Mouse (Mus musculus) forebrain, embryonic 15.5 days (tissue): Measurements from ENCODE around the gene Olfr846. TPM values are rescaled to one million over a fixed set of nuclear protein-coding genes. Genes with fewer than 3 reads are reported as not detected.

ENCODE experiments used
- ATAC-seq: fragments of 200-750 bp; cut with Nextera tagmentation; replicated peaks from 2 replicates; pipeline ENCODE4 v1.8.0; 2017; ENCODE audit warnings: mild to moderate bottlenecking, moderate TSS enrichment, moderate library complexity
- H3K27ac ChIP-seq: fragments of 300-500 bp; sonication (generic); replicated peaks from 2 replicates; pipeline ENCODE4 v1.5.1; 2015; ENCODE audit warnings: mild to moderate bottlenecking, inconsistent platforms
- H3K27me3 ChIP-seq: fragments of 300-500 bp; sonication (generic); 2 replicates; pipeline ENCODE4 v1.6.1; 2015; ENCODE audit warnings: inconsistent platforms
- H3K36me3 ChIP-seq: fragments of 300-500 bp; sonication (generic); 2 replicates; pipeline ENCODE4 v1.6.1; 2015; ENCODE audit warnings: mild to moderate bottlenecking, inconsistent platforms
- H3K4me1 ChIP-seq: fragments of 300-500 bp; sonication (generic); 2 replicates; pipeline ENCODE4 v1.6.1; 2015; ENCODE audit warnings: inconsistent platforms
- H3K4me2 ChIP-seq: fragments of 300-500 bp; sonication (generic); replicated peaks from 2 replicates; pipeline ENCODE4 v1.6.1; 2015; ENCODE audit warnings: mild to moderate bottlenecking, inconsistent platforms
- H3K4me3 ChIP-seq: fragments of 300-500 bp; sonication (generic); 2 replicates; pipeline ENCODE4 v1.5.1; 2015; ENCODE audit warnings: mild to moderate bottlenecking, inconsistent platforms
- H3K9ac ChIP-seq: fragments of 300-500 bp; sonication (generic); replicated peaks from 2 replicates; pipeline ENCODE4 v1.6.1; 2015; ENCODE audit warnings: mild to moderate bottlenecking, inconsistent platforms
- H3K9me3 ChIP-seq: fragments of 300-500 bp; sonication (generic); 2 replicates; pipeline ENCODE4 v1.6.1; 2016; ENCODE audit warnings: inconsistent platforms
- WGBS: fragments of 180-500 bp; shearing (Covaris S2); methylation state at CpG from one replicate; pipeline ENCODE4 v1.1.7; 2015; ENCODE audit warnings: mixed read lengths; 5-methylcytosine and 5-hydroxymethylcytosine counted together
- polyA plus RNA-seq: library from polyadenylated mRNA; unstranded; fragments of >200 nt; fragmentation: Nextera tagmentation; extraction: Ambion mirVana; gene quantifications from 2 replicates; pipeline ENCODE4 v1.2.1, GENCODE M21; 2015

Gene Olfr846
- polyA plus RNA-seq, result not detected in 2 replicates

DNA sequence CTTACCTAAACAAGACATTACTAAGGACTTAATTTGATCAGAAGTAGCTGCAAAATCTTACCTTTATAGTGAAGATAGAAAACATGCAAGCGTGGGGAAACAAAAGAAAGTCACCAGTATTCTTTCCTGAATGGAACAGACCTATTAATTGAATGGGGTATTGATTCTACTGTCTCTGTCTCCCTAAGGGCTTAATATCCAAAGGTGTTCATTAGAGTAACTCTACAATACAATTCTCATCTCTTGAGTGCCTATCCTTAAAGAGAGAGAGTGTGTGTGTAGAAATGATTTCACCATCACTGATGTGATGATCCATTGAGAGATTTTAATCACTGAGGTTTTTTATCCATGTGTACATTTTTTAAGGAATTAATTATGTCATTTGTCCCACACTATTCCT is at the start of gene Olfr846:
Gene Olfr846 (minus strand): TSS at position 101 of the 400 bp plus-strand sequence.
- Histone ChIP-seq H3K4me2 (no peak within 1 kb of the TSS), H3K27ac (no peak within 1 kb of the TSS), H3K9me3 (0 out of 2 replicates have a peak, but pooled peaks cover 10% of the 10 kb centered on the region), H3K4me3 (no peak within 1 kb of the TSS), H3K4me1 (no peaks in the 10 kb centered on the region), H3K36me3 (no peaks in the 10 kb centered on the region), H3K9ac (no peak within 1 kb of the TSS), H3K27me3 (no peaks in the 10 kb centered on the region)
- ATAC-seq, result no peak
- 38% methylated on average over 1 of the region's 1 CpGs for WGBS

DNA sequence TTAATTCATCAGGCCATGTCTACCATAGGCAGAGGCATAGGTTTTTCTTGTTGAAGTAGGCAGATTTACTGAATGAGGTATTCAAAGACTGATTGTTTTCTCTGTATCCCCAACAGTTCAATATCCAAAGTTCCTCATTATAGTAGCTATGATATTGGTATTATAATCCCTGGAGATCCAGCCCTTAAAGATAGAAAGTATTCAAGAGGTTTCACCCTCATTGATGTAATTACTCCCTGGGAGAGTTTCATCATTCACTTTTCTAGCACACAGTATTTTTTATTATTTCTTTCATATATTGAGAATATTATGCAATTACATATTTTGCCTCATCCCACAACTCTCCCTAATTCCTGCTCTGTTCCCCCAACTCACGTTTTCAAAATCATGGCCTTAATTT is 14.8 kb upstream of the Olfr846 start, which contains the start of gene Olfr847:
Gene Olfr847 (minus strand): TSS at position 101 of the 400 bp plus-strand sequence.
- WGBS, result 65% methylated on average over 1 of the region's 1 CpGs
- no peak for ATAC-seq
- H3K27me3 ChIP-seq, result no peaks in the 10 kb centered on the region
- H3K4me2 ChIP-seq, result no peak within 1 kb of the TSS
- H3K4me1 ChIP-seq, result no peaks in the 10 kb centered on the region
- no peak within 1 kb of the TSS for H3K27ac ChIP-seq
- H3K36me3 ChIP-seq, result no peaks in the 10 kb centered on the region
- peaks cover 3% of the 10 kb centered on the region; the same call in 1 of the 2 replicates for H3K9me3 ChIP-seq
- H3K4me3 ChIP-seq, result no peak within 1 kb of the TSS
- H3K9ac ChIP-seq, result no peak within 1 kb of the TSS

DNA sequence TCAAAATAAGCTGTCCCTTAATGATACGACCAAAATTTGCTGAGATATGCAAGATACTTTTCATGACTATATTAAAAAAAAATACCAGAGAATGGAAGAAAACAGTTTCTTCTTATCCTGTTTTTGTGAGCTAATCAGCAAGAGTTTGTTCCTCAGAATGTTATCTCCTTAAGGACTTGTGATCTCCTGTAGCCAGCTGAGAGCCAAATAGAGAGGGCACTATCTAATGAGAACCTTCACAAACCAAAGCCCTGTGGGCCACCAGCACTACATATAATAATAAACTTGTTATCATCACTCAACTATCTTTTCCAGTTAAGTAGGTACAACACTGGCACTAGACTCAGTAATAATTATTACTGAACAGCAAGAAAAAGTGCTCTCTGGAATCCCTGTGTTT is 27.6 kb downstream of the Olfr846 start, which contains the start of gene Olfr845:
Gene Olfr845 (plus strand): TSS at position 301 of the 400 bp plus-strand sequence.
- Histone ChIP-seq H3K9me3 (peaks cover 13% of the 10 kb centered on the region), H3K4me3 (no peak within 1 kb of the TSS), H3K27me3 (no peaks in the 10 kb centered on the region), H3K4me1 (no peaks in the 10 kb centered on the region), H3K27ac (no peak within 1 kb of the TSS), H3K36me3 (no peaks in the 10 kb centered on the region), H3K4me2 (no peak within 1 kb of the TSS), H3K9ac (no peak within 1 kb of the TSS)
- ATAC-seq, result no peak
- WGBS, result 80% methylated on average over 1 of the region's 1 CpGs

DNA sequence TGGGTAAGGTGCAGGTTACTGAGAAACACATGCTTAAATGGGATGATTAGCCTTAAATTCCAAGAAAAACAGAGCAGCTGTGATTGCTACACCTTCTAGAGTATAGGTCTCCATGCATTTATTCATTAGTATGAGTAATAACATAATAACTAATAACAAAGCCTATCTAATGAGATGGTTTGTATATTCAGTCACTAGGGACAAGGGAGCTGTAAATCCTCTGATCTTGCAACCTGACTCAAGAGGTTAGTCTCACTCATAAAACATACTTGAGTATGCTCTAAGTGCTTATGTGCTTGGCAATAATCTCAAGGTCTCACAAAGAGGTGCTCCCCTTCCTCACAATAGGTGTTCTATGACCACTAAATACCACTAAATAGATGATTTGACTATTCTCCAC is 47.8 kb downstream of the Olfr846 start, which contains the start of gene Olfr844:
Gene Olfr844 (plus strand): TSS at position 301 of the 400 bp plus-strand sequence.
- Histone ChIP-seq H3K4me2 (no peak within 1 kb of the TSS), H3K4me3 (no peak within 1 kb of the TSS), H3K4me1 (no peaks in the 10 kb centered on the region), H3K27me3 (no peaks in the 10 kb centered on the region), H3K9ac (no peak within 1 kb of the TSS), H3K36me3 (no peaks in the 10 kb centered on the region), H3K27ac (no peak within 1 kb of the TSS), H3K9me3 (peaks cover 5% of the 10 kb centered on the region; the same call in 1 of the 2 replicates)
- no peak for ATAC-seq

Other genes with a start within 250 kb of the Olfr846 start
- not detected in 2 replicates for gene Olfr836, start 243.6 kb downstream of the Olfr846 start, polyA plus RNA-seq
- not detected in 2 replicates for gene Olfr837, start 227.7 kb downstream of the Olfr846 start, polyA plus RNA-seq
- not detected in 2 replicates for gene Olfr839-ps1, start 186.7 kb downstream of the Olfr846 start, polyA plus RNA-seq
- not detected in 2 replicates for gene Olfr843, start 112.0 kb downstream of the Olfr846 start, polyA plus RNA-seq
- gene Olfr844, start 47.7 kb downstream of the Olfr846 start, polyA plus RNA-seq, result not detected in 2 replicates
- gene Olfr845, start 27.5 kb downstream of the Olfr846 start, polyA plus RNA-seq, result not detected in 2 replicates
- not detected in 2 replicates for gene Olfr847, start 14.7 kb upstream of the Olfr846 start, polyA plus RNA-seq
- not detected in 2 replicates for gene Olfr849, start 76.3 kb upstream of the Olfr846 start, polyA plus RNA-seq
- gene Olfr850, start 114.2 kb upstream of the Olfr846 start, polyA plus RNA-seq, result not detected in 2 replicates
- gene Olfr851, start 129.3 kb upstream of the Olfr846 start, polyA plus RNA-seq, result not detected in 2 replicates
- gene Olfr853, start 177.1 kb upstream of the Olfr846 start, polyA plus RNA-seq, result not detected in 2 replicates
- not detected in 2 replicates for gene Olfr854, start 203.4 kb upstream of the Olfr846 start, polyA plus RNA-seq
- gene Olfr855, start 218.6 kb upstream of the Olfr846 start, polyA plus RNA-seq, result not detected in 2 replicates